ENCODE assay signal across 31 mouse cellular contexts in the genomic region with DNA sequence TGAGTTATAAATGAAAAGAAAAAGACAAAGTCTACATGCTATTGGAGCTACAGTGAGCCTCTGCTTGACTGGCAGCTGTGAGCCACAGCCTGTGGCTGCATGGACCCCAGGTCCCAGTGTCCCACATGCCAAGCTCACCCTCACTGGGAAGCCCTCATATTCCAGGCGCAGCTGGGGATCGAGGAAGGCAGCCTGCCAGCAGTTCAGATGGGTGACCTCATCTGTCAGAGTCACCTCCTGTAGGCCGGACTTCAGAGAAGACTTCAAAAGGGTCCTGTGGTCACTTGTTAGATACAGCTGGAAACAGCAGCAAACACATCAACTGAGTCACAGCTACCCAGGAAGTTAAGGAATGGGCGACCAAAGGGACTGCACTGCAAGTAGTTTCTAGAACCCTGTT. TPM values are rescaled to one million over a fixed set of nuclear protein-coding genes. Genes with fewer than 3 reads are reported as not detected.
DNase-seq lines count a peak whose midpoint lies in the region; ATAC-seq lines count a peak whose summit lies in the region.
"Had no signal": no experiment of that assay in that cellular context is flagged by ENCODE, and none has a peak within 500 bp of the region (broad histone marks: within the 10 kb centered on the region; RNA-seq: fewer than 3 reads in every experiment).

No protein-coding gene starts in this region.

- 28% methylated on average over 4 of the region's 4 CpGs for WGBS in lung, embryonic 16.5 days
- 78% methylated on average over 4 of the region's 4 CpGs for WGBS in midbrain, embryonic 10.5 days

- H3K9ac ChIP-seq in lung, embryonic 16.5 days (ENCODE audit: low read length), result no peak overlapping the region
- H3K9ac ChIP-seq: forebrain, embryonic 15.5 days; hindbrain, embryonic 12.5 days; limb, embryonic 12.5 days; midbrain, embryonic 12.5 days; neural tube, embryonic 12.5 days had no signal

- no peak overlapping the region for H3K27ac ChIP-seq in lung, embryonic 16.5 days (ENCODE audit: low read length)
- H3K27ac ChIP-seq in midbrain, embryonic 10.5 days (replicated peaks), result no peak overlapping the region
- H3K27ac ChIP-seq: forebrain, embryonic 15.5 days; heart, adult 2 months; hindbrain, embryonic 12.5 days; limb, embryonic 12.5 days; midbrain, embryonic 12.5 days; neural tube, embryonic 12.5 days had no signal

- ATAC-seq in lung, embryonic 16.5 days (ENCODE audit: low read depth), result peak; percentile 17; the same call in 1 of the 2 replicates
- ATAC-seq: forebrain, embryonic 15.5 days; intestine, embryonic 16.5 days had no signal

- no peaks in the 10 kb centered on the region for H3K27me3 ChIP-seq in lung, embryonic 16.5 days (ENCODE audit: control insufficient read depth, insufficient read depth, low read depth, low read length)
- H3K27me3 ChIP-seq in midbrain, embryonic 10.5 days (ENCODE audit: low read depth, poor library complexity, severe bottlenecking), result no peaks in the 10 kb centered on the region
- H3K27me3 ChIP-seq: forebrain, embryonic 15.5 days; hindbrain, embryonic 12.5 days; limb, embryonic 12.5 days; midbrain, embryonic 12.5 days; neural tube, embryonic 12.5 days had no signal

- no peak overlapping the region for H3K4me2 ChIP-seq in lung, embryonic 16.5 days (ENCODE audit: low read depth, low read length)
- H3K4me2 ChIP-seq: forebrain, embryonic 15.5 days; hindbrain, embryonic 12.5 days; limb, embryonic 12.5 days; liver, embryonic 11.5 days; midbrain, embryonic 12.5 days; neural tube, embryonic 12.5 days had no signal

- H3K36me3 ChIP-seq in lung, embryonic 16.5 days (ENCODE audit: control insufficient read depth, insufficient read depth, low read length), result no peaks in the 10 kb centered on the region
- H3K36me3 ChIP-seq in midbrain, embryonic 10.5 days, result no peaks in the 10 kb centered on the region
- H3K36me3 ChIP-seq: forebrain, embryonic 15.5 days; G1E; hindbrain, embryonic 12.5 days; limb, embryonic 12.5 days; midbrain, embryonic 12.5 days; neural tube, embryonic 12.5 days had no signal

- H3K9me3 ChIP-seq in lung, embryonic 16.5 days (ENCODE audit: control insufficient read depth, low read length), result no peaks in the 10 kb centered on the region
- H3K9me3 ChIP-seq in midbrain, embryonic 10.5 days (replicated peaks), result no peaks in the 10 kb centered on the region
- H3K9me3 ChIP-seq: forebrain, embryonic 15.5 days; G1E; hindbrain, embryonic 12.5 days; midbrain, embryonic 12.5 days; neural tube, embryonic 12.5 days had no signal

- H3K4me3 ChIP-seq in lung, embryonic 16.5 days (ENCODE audit: low read length), result no peak overlapping the region
- no peak overlapping the region for H3K4me3 ChIP-seq in midbrain, embryonic 10.5 days
- H3K4me3 ChIP-seq: forebrain, embryonic 15.5 days; heart, adult 2 months; hindbrain, embryonic 12.5 days; limb, embryonic 12.5 days; midbrain, embryonic 12.5 days; myocyte; neural tube, embryonic 12.5 days had no signal

- peak; percentile 19 to 57 for DNase-seq in adrenal gland, adult (ENCODE audit: inconsistent age in 2 of 2, low spot score in 1 of 2)
- DNase-seq in adrenal gland, postnatal 4 days (ENCODE audit: low spot score in 2 of 2), result no peak
- peak; percentile 34 for DNase-seq in heart, postnatal 4 days
- DNase-seq in heart, adult 9 months (ENCODE audit: low spot score in 2 of 2), result no peak
- no peak for DNase-seq in lung, adult 18-20 months
- DNase-seq in lung, postnatal 4 days, result peak; percentile 29 to 70
- no peak for DNase-seq in midbrain, embryonic 10.5 days (ENCODE audit: low spot score)
- DNase-seq: cerebellum, adult 2 months; cerebellum, postnatal 25 days; gastrocnemius, postnatal 36 days; heart, adult 2 months; heart, postnatal 14 days; kidney, adult 8-10 months; kidney, postnatal 25 days; right cerebral cortex, adult 18-20 months; spleen, adult 18-20 months; thymus, postnatal 14 days had no signal

- H3K4me1 ChIP-seq in lung, embryonic 16.5 days (replicated peaks; ENCODE audit: control insufficient read depth, insufficient read depth, low read length), result no peaks in the 10 kb centered on the region
- no peaks in the 10 kb centered on the region for H3K4me1 ChIP-seq in midbrain, embryonic 10.5 days
- H3K4me1 ChIP-seq: forebrain, embryonic 15.5 days; hindbrain, embryonic 12.5 days; limb, embryonic 12.5 days; midbrain, embryonic 12.5 days; neural tube, embryonic 12.5 days had no signal

RNA-seq across cellular contexts. Expression of a gene that starts 14.7 kb away (rescaled TPM):
- 1 to 10 TPM; 1.1 to 1.4 TPM for total RNA-seq in adrenal gland, postnatal 4 days (2021)
- total RNA-seq in heart, postnatal 4 days (2021), result under 1 TPM; 0.52 to 0.65 TPM
- polyA plus RNA-seq in lung, embryonic 16.5 days (2015; fragmentation: Nextera tagmentation; extraction: Ambion mirVana), result 7.4 and 8.4 TPM in 2 replicates
- 0.09 TPM in 1 of 2 replicates, not detected in the other for polyA plus RNA-seq in midbrain, embryonic 10.5 days (2016; fragmentation: Nextera tagmentation; extraction: Ambion mirVana)
- total RNA-seq: G1E; gastrocnemius, adult 18-20 months; gastrocnemius, postnatal 36 days; heart, adult 2 months; megakaryocyte, adult 5-6 weeks had no signal
- polyA plus RNA-seq: G1E; liver, embryonic 11.5 days; liver, embryonic 16.5 days; midbrain, embryonic 12.5 days; neural tube, embryonic 12.5 days; stomach, embryonic 16.5 days had no signal

RNA-seq across cellular contexts. Expression of a gene that starts 34.5 kb away (rescaled TPM):
- total RNA-seq in adrenal gland, postnatal 4 days (2021), result 1 to 10 TPM; 8.5 to 8.8 TPM
- 1 to 10 TPM; 4.5 to 5.5 TPM for total RNA-seq in heart, postnatal 4 days (2021)
- 4.5 and 7.3 TPM in 2 replicates for polyA plus RNA-seq in lung, embryonic 16.5 days (2015; fragmentation: Nextera tagmentation; extraction: Ambion mirVana)
- 0.72 and 0.91 TPM in 2 replicates for polyA plus RNA-seq in midbrain, embryonic 10.5 days (2016; fragmentation: Nextera tagmentation; extraction: Ambion mirVana)

Comparison
In these comparisons a context has a peak if more than half of its experiments do, and no peak if none do; other contexts are left out.
1. DNase-seq: peak in adrenal gland, adult (2 of 2), heart, postnatal 4 days (single experiment) and lung, postnatal 4 days (2 of 2); none in adrenal gland, postnatal 4 days (0 of 2), heart, adult 9 months (0 of 2), lung, adult 18-20 months (0 of 2) and midbrain, embryonic 10.5 days (single experiment).